Mouse (Mus musculus) embryonic facial prominence, embryonic 10.5 days (tissue): ENCODE data around the gene Tuba1a. TPM values are rescaled to one million over a fixed set of nuclear protein-coding genes. Genes with fewer than 3 reads are reported as not detected.

ENCODE experiments used
- DNase-seq: peaks from one replicate; pipeline ENCODE4 v3.0.0-alpha.2; 2017; ENCODE audit warnings: low spot score
- H3K27ac ChIP-seq: fragments of 300-500 bp; sonication (generic); replicated peaks from 2 replicates; pipeline ENCODE4 v1.5.1; 2016; ENCODE audit warnings: mild to moderate bottlenecking
- H3K27me3 ChIP-seq: fragments of 300-500 bp; sonication (generic); replicated peaks from 2 replicates; pipeline ENCODE4 v1.6.1; 2016; ENCODE audit warnings: low read depth, mild to moderate bottlenecking; ENCODE audit not compliant: poor library complexity, severe bottlenecking
- H3K36me3 ChIP-seq: fragments of 300-500 bp; sonication (generic); replicated peaks from 2 replicates; pipeline ENCODE4 v1.6.1; 2016; ENCODE audit warnings: mild to moderate bottlenecking, moderate library complexity
- H3K4me1 ChIP-seq: fragments of 300-500 bp; sonication (generic); 2 replicates; pipeline ENCODE4 v1.6.1; 2016
- H3K4me3 ChIP-seq: fragments of 300-500 bp; sonication (generic); 2 replicates; pipeline ENCODE4 v1.5.1; 2016; ENCODE audit warnings: mild to moderate bottlenecking, moderate library complexity
- H3K9me3 ChIP-seq: fragments of 300-500 bp; sonication (generic); 2 replicates; pipeline ENCODE4 v1.6.1; 2016; ENCODE audit warnings: mild to moderate bottlenecking
- WGBS: fragments of 180-500 bp; shearing (Covaris S2); methylation state at CpG from one replicate; pipeline ENCODE4 v1.1.7; 2016; 5-methylcytosine and 5-hydroxymethylcytosine counted together
- polyA plus RNA-seq: library from polyadenylated mRNA; unstranded; fragments of >200 nt; fragmentation: Nextera tagmentation; extraction: Ambion mirVana; gene quantifications from 2 replicates; pipeline ENCODE4 v1.2.1, GENCODE M21; 2016

The Tuba1a gene
- polyA plus RNA-seq = 2,739 and 2,840 TPM in 2 replicates

DNA sequence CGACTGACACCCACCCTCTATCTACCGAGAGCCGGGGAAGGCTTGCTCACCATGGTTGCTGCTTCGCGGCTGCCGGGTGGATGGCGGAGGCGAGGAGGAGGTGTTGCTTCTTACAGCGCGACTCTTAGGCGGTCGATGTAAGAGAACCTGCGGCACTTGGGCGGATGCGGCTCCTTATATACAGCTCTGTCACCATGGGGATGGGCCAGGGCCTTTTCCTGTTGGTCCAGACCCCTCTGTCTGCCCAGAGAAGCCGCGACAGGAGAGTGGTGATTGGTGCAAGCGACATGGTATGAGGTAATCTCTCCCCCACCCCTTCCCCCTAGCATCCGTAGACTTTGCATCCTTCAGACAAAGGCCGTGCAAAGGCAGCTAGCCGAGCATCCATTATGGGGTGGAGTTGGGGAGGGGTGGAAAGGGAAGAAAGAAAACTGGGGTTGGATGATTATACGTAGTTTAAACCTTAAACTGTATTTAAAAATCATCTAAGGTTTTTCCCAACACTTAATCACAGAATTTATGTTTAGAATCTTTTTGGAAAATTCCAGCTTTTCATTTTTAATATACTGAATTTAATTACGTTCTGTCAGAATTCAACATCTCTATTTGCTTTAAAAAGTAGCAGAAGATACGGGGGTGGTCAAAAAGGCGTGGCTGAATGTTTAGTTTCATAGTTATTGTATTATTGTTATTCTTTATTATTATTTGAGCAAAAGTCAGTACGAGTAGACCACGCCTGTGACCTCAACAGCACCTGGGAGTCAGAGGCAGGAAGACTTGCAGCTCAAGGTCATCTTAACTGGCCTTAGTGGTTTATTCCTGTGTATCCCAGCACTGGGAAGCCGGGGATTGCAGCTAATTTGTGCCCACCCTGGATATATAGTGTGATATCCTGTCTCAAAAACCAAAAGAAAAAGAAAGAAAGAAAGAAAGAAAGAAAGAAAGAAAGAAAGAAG, at the start of gene Tuba1a, which contains the start of gene Gm49450:
Gene Tuba1a (minus strand): TSS at position 303 of the 956 bp plus-strand sequence.
Gene Gm49450 (minus strand): TSS at position 151 of the 956 bp plus-strand sequence.
- Histone ChIP-seq H3K27me3 (no peaks in the 10 kb centered on the region), H3K4me3 (peak within 1 kb of the TSS; percentile 92), H3K9me3 (no peaks in the 10 kb centered on the region), H3K4me1 (peaks cover 24% of the 10 kb centered on the region), H3K36me3 (peaks cover 26% of the 10 kb centered on the region), H3K27ac (peak within 1 kb of the TSS; percentile 98)
- peak; percentile 98 for DNase-seq
- WGBS = 5% methylated on average over 28 of the region's 28 CpGs

GRCm38 (mm10) chr15:99001451-99001931, 48.0 kb upstream of the Tuba1a start:
- H3K27me3 ChIP-seq = peaks cover 14% of the 10 kb centered on the region
- no peaks in the 10 kb centered on the region for H3K9me3 ChIP-seq
- peak overlapping the region; percentile 46 for H3K4me3 ChIP-seq
- peak; percentile 57 for DNase-seq
- peak overlapping the region; percentile 63 for H3K27ac ChIP-seq
- no peaks in the 10 kb centered on the region for H3K36me3 ChIP-seq
- 14% methylated on average over 17 of the region's 17 CpGs for WGBS
- H3K4me1 ChIP-seq = peaks cover 36% of the 10 kb centered on the region

DNA sequence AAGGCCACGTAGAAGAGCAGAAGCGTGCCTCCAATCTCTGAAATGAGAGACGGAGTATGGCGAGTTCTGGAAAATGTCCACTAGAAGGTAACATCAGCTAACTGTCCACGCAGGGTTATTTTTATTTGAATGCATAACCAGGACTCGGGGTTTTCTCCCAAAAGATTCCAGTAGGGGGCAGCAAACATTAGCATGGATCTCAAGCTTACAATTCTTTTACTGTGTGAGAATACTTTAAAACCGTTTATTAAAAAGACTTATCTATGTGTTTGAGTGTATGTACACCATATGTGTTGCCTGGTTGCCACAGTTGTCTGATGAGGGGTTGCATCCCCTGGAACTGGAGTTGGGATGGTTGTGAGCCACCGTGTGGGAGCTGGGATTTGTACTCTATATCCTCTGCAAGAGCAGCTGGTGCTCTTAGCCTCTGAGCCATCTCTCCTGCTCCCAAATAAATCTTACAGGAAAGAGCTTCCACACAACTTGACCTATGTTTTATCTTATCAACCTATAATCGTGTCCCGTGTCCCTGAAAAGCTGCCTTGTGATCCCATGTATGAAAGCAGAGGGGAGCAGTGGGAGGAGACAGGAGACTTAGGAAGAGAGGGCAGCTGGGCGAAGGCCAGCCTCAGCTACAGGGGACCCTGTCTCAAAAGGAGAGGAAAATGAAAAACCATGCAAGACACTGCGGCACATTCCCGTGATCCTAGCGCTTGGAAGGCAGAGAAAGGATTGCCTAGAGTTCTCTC, 47.2 kb upstream of the Tuba1a start:
- peak overlapping the region; percentile 46 for H3K4me3 ChIP-seq
- peak; percentile 57 for DNase-seq
- WGBS = 45% methylated on average over 14 of the region's 14 CpGs
- no peaks in the 10 kb centered on the region for H3K9me3 ChIP-seq
- H3K36me3 ChIP-seq = no peaks in the 10 kb centered on the region
- H3K27ac ChIP-seq = peak overlapping the region; percentile 63; the same call in 1 of the 2 replicates
- peaks cover 14% of the 10 kb centered on the region for H3K27me3 ChIP-seq
- peaks cover 36% of the 10 kb centered on the region for H3K4me1 ChIP-seq

DNA sequence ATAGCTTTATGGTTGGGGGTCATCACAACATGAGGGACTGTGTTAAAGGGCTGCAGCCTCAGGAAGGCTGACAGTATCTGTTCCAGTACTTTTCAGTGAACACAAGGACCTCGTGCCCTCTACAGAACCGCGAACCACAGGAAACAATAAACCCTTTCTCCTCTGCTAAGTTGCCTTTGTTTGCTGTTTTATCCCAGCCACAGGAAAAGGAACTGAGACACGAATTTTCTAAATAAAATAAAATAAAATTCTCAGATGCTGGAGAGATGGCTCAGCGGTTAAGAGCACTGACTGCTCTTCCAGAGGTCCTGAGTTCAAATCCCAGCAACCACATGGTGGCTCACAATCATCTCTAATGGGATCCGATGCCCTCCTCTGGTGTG, 45.3 kb upstream of the Tuba1a start:
- peaks cover 36% of the 10 kb centered on the region for H3K4me1 ChIP-seq
- DNase-seq = no peak
- peaks cover 14% of the 10 kb centered on the region for H3K27me3 ChIP-seq
- no peak overlapping the region for H3K27ac ChIP-seq
- no peaks in the 10 kb centered on the region for H3K36me3 ChIP-seq
- H3K4me3 ChIP-seq = no peak overlapping the region
- H3K9me3 ChIP-seq = no peaks in the 10 kb centered on the region
- 38% methylated on average over 6 of the region's 6 CpGs for WGBS

DNA sequence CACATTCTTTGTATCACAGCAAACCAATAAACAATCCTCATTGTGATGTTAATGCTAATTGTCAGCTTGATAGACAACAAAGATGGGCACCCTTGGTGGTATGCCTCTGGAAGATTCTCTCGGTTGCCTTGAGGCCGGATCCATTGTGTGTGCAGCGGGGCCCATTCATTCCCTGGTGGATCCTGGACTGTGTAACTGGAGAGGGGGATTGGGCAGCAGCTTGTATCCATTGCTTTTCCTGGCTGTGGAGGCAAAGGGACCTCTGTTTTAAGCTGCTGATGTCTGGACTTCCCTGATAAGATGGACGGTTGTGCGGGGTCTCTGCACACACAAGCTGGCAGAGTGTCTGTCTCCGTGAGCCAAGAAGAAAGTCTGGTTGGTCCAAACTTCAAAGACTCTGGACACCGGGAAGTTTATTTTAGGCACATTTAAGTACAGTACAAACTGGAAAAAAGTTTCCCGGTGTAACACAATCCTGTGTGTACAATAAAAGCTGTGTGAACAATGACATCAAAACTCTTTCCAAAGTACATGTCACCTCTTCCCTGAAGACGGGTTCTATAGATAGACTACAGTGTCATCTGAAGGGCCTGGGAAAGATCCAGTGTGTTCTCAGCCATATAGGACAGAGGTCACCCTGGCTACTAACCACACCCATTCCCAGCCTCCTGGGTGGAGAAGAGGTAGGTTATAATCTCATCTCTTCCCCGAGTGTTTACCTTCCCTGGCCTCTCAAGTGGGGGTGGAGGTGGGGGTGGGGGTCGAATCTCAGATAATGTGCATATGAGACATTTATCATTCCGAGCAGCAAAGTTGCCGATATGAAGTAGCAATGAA, 44.7 kb upstream of the Tuba1a start:
- 57% methylated on average over 13 of the region's 13 CpGs for WGBS
- Histone ChIP-seq H3K4me1 (peaks cover 41% of the 10 kb centered on the region), H3K27me3 (peaks cover 14% of the 10 kb centered on the region), H3K9me3 (no peaks in the 10 kb centered on the region), H3K27ac (peak overlapping the region; percentile 24; the same call in 1 of the 2 replicates), H3K36me3 (no peaks in the 10 kb centered on the region), H3K4me3 (no peak overlapping the region)
- DNase-seq = no peak

DNA sequence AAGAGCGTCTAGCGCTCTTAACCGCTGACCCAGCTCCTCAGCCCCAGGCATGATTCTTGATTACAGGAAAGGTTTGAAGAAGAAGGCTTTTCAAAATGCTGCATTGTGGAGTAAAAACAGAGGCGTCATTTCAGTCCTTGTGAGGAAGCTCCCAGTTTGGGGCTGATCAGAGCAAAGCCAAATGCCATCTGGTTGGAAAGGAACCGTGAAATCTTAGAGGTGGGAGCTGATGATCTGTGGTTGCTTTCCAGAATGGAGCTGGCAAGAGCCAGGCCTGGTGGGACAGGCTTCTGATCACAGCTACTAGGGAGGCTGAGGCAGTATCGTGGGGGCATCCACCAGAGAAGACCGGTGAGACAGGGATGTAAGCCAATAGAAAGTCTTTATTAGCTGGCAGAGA, 43.3 kb upstream of the Tuba1a start:
- 63% methylated on average over 7 of the region's 7 CpGs for WGBS
- Histone ChIP-seq H3K27me3 (peaks cover 1% of the 10 kb centered on the region; the same call in 1 of the 2 replicates), H3K36me3 (no peaks in the 10 kb centered on the region), H3K4me3 (no peak overlapping the region), H3K27ac (no peak overlapping the region), H3K9me3 (no peaks in the 10 kb centered on the region), H3K4me1 (peaks cover 50% of the 10 kb centered on the region)
- DNase-seq = no peak

- peaks cover 51% of the 10 kb centered on the region for H3K4me1 ChIP-seq
- WGBS = 86% methylated on average over 9 of the region's 9 CpGs
- no peak overlapping the region for H3K4me3 ChIP-seq
- H3K27me3 ChIP-seq = no peaks in the 10 kb centered on the region
- no peaks in the 10 kb centered on the region for H3K36me3 ChIP-seq
- no peaks in the 10 kb centered on the region for H3K9me3 ChIP-seq
- H3K27ac ChIP-seq = no peak overlapping the region
- no peak for DNase-seq
Measured at GRCm38 (mm10) chr15:98994957-98995520, 41.5 kb upstream of the Tuba1a start.

DNA sequence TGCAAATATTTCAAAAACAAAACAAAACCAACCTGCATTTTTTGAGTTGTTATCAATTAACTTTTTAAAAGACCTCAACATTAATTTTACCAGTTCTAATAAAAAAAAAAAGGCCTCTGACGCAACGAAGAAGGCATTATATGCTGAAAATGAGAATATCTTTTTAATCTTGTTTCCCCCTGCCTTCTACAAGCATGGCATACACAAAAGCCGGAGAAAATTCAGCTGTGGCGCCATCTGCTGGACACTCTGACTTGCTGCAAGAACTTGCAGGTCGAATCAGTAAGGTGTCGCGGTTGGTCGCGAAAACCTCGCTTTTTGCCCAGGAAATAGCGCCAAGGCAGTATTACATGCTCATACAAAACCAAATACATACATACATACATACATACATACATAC, 40.4 kb upstream of the Tuba1a start:
- Histone ChIP-seq H3K27ac (peak overlapping the region; percentile 94), H3K4me3 (peak overlapping the region; percentile 58; the same call in 1 of the 2 replicates), H3K27me3 (no peaks in the 10 kb centered on the region), H3K36me3 (no peaks in the 10 kb centered on the region), H3K4me1 (peaks cover 63% of the 10 kb centered on the region), H3K9me3 (no peaks in the 10 kb centered on the region)
- WGBS = 3% methylated on average over 11 of the region's 11 CpGs
- peak; percentile 93 for DNase-seq

DNA sequence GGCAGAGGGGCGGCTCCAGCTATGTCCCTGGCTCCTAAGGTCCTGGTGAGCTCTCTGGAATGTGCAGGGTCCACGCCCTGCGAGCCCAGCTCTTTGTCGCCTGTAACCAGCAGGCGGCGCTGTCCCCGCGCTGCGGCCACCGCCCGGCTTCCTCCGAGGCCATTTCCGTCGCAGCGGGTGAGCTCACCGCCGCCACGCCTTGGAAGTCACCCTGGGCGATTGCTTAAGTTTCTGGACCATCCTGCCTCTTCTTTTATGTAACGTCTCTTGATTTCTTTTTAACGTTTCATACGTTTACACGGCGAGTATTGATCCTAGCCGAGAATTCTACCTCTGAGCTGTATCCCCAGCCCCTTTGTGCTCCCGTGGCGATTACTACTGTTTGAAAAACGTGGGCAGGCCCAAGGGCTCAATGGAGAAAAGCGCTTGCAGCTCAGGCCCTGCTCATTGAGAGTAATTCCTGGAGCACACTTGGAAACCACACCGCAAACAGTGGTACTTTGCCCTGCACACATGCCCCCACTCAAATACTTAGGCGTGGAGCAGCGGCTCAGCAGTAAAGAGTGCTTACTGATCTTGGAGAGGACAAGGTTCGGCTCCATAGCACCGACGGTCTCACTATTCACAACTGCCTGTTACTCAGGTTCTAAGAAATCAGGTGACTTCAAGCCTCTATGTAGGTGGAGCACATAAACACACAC, 39.7 kb upstream of the Tuba1a start:
- peak; percentile 96 for DNase-seq
- Histone ChIP-seq H3K27me3 (no peaks in the 10 kb centered on the region), H3K4me1 (peaks cover 64% of the 10 kb centered on the region), H3K9me3 (no peaks in the 10 kb centered on the region), H3K4me3 (peak overlapping the region; percentile 58), H3K36me3 (no peaks in the 10 kb centered on the region), H3K27ac (peak overlapping the region; percentile 94)
- 6% methylated on average over 35 of the region's 35 CpGs for WGBS

DNA sequence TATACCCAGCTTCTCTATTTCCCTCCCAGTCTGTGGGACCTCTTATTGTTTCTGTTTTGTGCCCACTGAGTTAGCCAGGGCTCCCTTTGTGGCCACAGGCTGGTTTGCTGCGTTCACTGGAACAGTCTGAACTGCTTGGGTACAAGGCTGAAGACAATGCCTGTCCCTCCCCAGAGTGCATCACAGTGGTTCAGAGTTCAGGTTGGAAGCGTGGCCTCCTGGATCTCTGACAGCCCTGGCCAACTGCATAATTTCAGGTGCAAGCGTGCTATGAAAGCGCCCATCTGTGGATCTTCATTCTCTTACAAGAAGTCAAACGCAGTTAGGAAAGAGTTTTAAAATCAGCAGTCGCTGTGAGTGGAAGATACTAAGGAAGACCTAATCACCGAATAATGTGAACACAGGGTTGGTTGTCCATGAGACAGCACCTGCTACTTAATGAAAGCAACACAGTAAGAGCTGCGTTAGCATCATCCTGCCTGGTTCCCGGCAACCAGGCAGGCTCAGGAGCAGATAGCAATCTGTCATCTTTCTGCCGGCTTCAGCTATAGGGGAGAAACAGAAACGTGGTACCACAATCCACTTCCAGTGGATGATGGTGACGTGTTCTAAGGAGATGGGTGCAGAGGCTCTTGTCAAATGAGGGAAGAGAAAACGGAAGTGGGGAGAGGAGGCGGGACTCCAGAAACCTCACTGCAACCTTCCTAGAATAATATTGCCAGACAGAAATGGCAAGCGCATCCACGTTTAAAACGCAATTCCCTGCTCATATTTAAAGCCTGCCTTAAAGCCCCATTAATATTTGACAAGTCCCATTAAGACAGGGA, 38.8 kb upstream of the Tuba1a start:
- peaks cover 64% of the 10 kb centered on the region for H3K4me1 ChIP-seq
- 32% methylated on average over 17 of the region's 17 CpGs for WGBS
- no peaks in the 10 kb centered on the region for H3K9me3 ChIP-seq
- H3K4me3 ChIP-seq = peak overlapping the region; percentile 58
- DNase-seq = peak; percentile 38
- peak overlapping the region; percentile 94 for H3K27ac ChIP-seq
- H3K27me3 ChIP-seq = no peaks in the 10 kb centered on the region
- no peaks in the 10 kb centered on the region for H3K36me3 ChIP-seq
